Mouse (Mus musculus) stomach, embryonic 15.5 days (tissue): ENCODE results near the gene Clic1. TPM values are rescaled to one million over a fixed set of nuclear protein-coding genes. Genes with fewer than 3 reads are reported as not detected.

Experiments
- ATAC-seq: fragments of 200-750 bp; cut with Nextera tagmentation; 2 replicates; pipeline ENCODE4 v1.8.0; 2017; ENCODE audit warnings: low read depth, moderate number of reproducible peaks, moderate TSS enrichment; ENCODE audit not compliant: insufficient read depth, low FRiP score
- H3K27ac ChIP-seq: fragments of 300-500 bp; sonication (generic); 2 replicates; pipeline ENCODE4 v1.5.1; 2015; ENCODE audit warnings: mild to moderate bottlenecking, inconsistent platforms
- H3K27me3 ChIP-seq: fragments of 300-500 bp; sonication (generic); replicated peaks from 2 replicates; pipeline ENCODE4 v1.6.1; 2015; ENCODE audit warnings: inconsistent platforms
- H3K36me3 ChIP-seq: fragments of 300-500 bp; sonication (generic); 2 replicates; pipeline ENCODE4 v1.6.1; 2015; ENCODE audit warnings: inconsistent platforms
- H3K4me1 ChIP-seq: fragments of 300-500 bp; sonication (generic); 2 replicates; pipeline ENCODE4 v1.6.1; 2015; ENCODE audit warnings: inconsistent platforms
- H3K4me2 ChIP-seq: fragments of 300-500 bp; sonication (generic); 2 replicates; pipeline ENCODE4 v1.6.1; 2015; ENCODE audit warnings: mild to moderate bottlenecking, inconsistent platforms
- H3K4me3 ChIP-seq: fragments of 300-500 bp; sonication (generic); replicated peaks from 2 replicates; pipeline ENCODE4 v1.5.1; 2015; ENCODE audit warnings: inconsistent platforms
- H3K9ac ChIP-seq: fragments of 300-500 bp; sonication (generic); 2 replicates; pipeline ENCODE4 v1.6.1; 2015; ENCODE audit warnings: inconsistent platforms
- H3K9me3 ChIP-seq: fragments of 300-500 bp; sonication (generic); 2 replicates; pipeline ENCODE4 v1.6.1; 2016; ENCODE audit warnings: inconsistent platforms
- WGBS: fragments of 180-500 bp; shearing (Covaris S2); methylation state at CpG from one replicate; pipeline ENCODE4 v1.1.7; 2015; 5-methylcytosine and 5-hydroxymethylcytosine counted together
- polyA plus RNA-seq: library from polyadenylated mRNA; unstranded; fragments of >200 nt; fragmentation: Nextera tagmentation; extraction: Ambion mirVana; gene quantifications from 2 replicates; pipeline ENCODE4 v1.2.1, GENCODE M21; 2015

Clic1 gene
- polyA plus RNA-seq, 1 experiment from 2014 or later, result 363 TPM

- 36% methylated on average over 6 of the region's 6 CpGs for WGBS
- Histone ChIP-seq H3K9ac (no peak overlapping the region), H3K27ac (peak overlapping the region; percentile 21; the same call in 1 of the 2 replicates), H3K9me3 (no peaks in the 10 kb centered on the region), H3K4me3 (no peak overlapping the region), H3K27me3 (no peaks in the 10 kb centered on the region), H3K4me1 (peaks cover 35% of the 10 kb centered on the region), H3K4me2 (no peak overlapping the region; the same call in 1 of the 2 replicates), H3K36me3 (no peaks in the 10 kb centered on the region)
- ATAC-seq, result peak; percentile 24; the same call in 1 of the 2 replicates
These were observed 27.8 kb upstream of the Clic1 start for GRCm38 (mm10) chr17:35021842-35022477.

- H3K27ac ChIP-seq, result no peak overlapping the region
- H3K27me3 ChIP-seq, result no peaks in the 10 kb centered on the region
- H3K4me1 ChIP-seq, result peaks cover 35% of the 10 kb centered on the region
- H3K9ac ChIP-seq, result no peak overlapping the region
- WGBS, result 90% methylated on average over 8 of the region's 8 CpGs
- no peaks in the 10 kb centered on the region for H3K9me3 ChIP-seq
- H3K4me2 ChIP-seq, result no peak overlapping the region
- H3K4me3 ChIP-seq, result no peak overlapping the region
- ATAC-seq, result no peak
- H3K36me3 ChIP-seq, result no peaks in the 10 kb centered on the region
These were observed 27.2 kb upstream of the Clic1 start for GRCm38 (mm10) chr17:35022541-35023060.

- H3K4me2 ChIP-seq, result no peak overlapping the region
- H3K27me3 ChIP-seq, result no peaks in the 10 kb centered on the region
- 80% methylated on average over 5 of the region's 5 CpGs for WGBS
These were observed 26.5 kb upstream of the Clic1 start for GRCm38 (mm10) chr17:35023221-35023620.

GRCm38 (mm10) chr17:35023756-35024155 is 26.0 kb upstream of the Clic1 start:
- H3K36me3 ChIP-seq, result no peaks in the 10 kb centered on the region
- no peak for ATAC-seq
- no peak overlapping the region for H3K4me2 ChIP-seq
- no peak overlapping the region for H3K27ac ChIP-seq
- no peak overlapping the region for H3K9ac ChIP-seq
- H3K27me3 ChIP-seq, result no peaks in the 10 kb centered on the region
- peaks cover 27% of the 10 kb centered on the region for H3K4me1 ChIP-seq
- no peaks in the 10 kb centered on the region for H3K9me3 ChIP-seq
- WGBS, result 61% methylated on average over 4 of the region's 4 CpGs
- H3K4me3 ChIP-seq, result no peak overlapping the region

More at GRCm38 (mm10) chr17:35023221-35023620, 26.5 kb upstream of the Clic1 start:
- Histone ChIP-seq H3K27ac (no peak overlapping the region), H3K9me3 (no peaks in the 10 kb centered on the region), H3K4me1 (peaks cover 29% of the 10 kb centered on the region), H3K4me3 (no peak overlapping the region), H3K9ac (no peak overlapping the region), H3K36me3 (no peaks in the 10 kb centered on the region)
- ATAC-seq, result no peak

GRCm38 (mm10) chr17:35024261-35024660 is 25.5 kb upstream of the Clic1 start:
- WGBS, result 61% methylated on average over 13 of the region's 13 CpGs
- Histone ChIP-seq H3K27ac (no peak overlapping the region), H3K9me3 (no peaks in the 10 kb centered on the region), H3K9ac (no peak overlapping the region), H3K27me3 (no peaks in the 10 kb centered on the region), H3K36me3 (no peaks in the 10 kb centered on the region), H3K4me2 (no peak overlapping the region), H3K4me1 (peaks cover 27% of the 10 kb centered on the region), H3K4me3 (no peak overlapping the region)
- no peak for ATAC-seq

GRCm38 (mm10) chr17:35024691-35025488 is 24.9 kb upstream of the Clic1 start:
- H3K27ac ChIP-seq, result no peak overlapping the region
- no peaks in the 10 kb centered on the region for H3K27me3 ChIP-seq
- H3K4me3 ChIP-seq, result no peak overlapping the region
- no peaks in the 10 kb centered on the region for H3K9me3 ChIP-seq
- 62% methylated on average over 10 of the region's 10 CpGs for WGBS
- H3K4me1 ChIP-seq, result peaks cover 29% of the 10 kb centered on the region
- H3K4me2 ChIP-seq, result no peak overlapping the region
- ATAC-seq, result no peak
- no peak overlapping the region for H3K9ac ChIP-seq
- no peaks in the 10 kb centered on the region for H3K36me3 ChIP-seq

- no peaks in the 10 kb centered on the region for H3K9me3 ChIP-seq
- WGBS, result 73% methylated on average over 5 of the region's 5 CpGs
- no peaks in the 10 kb centered on the region for H3K27me3 ChIP-seq
- peak overlapping the region; percentile 27; the same call in 1 of the 2 replicates for H3K4me2 ChIP-seq
- no peak overlapping the region for H3K4me3 ChIP-seq
- no peak for ATAC-seq
- peaks cover 25% of the 10 kb centered on the region for H3K4me1 ChIP-seq
- no peak overlapping the region for H3K9ac ChIP-seq
- H3K36me3 ChIP-seq, result no peaks in the 10 kb centered on the region
- peak overlapping the region; percentile 35; the same call in 1 of the 2 replicates for H3K27ac ChIP-seq
These were observed 23.6 kb upstream of the Clic1 start for GRCm38 (mm10) chr17:35026206-35026605.

- H3K9me3 ChIP-seq, result no peaks in the 10 kb centered on the region
- no peaks in the 10 kb centered on the region for H3K27me3 ChIP-seq
- peak within 1 kb of the TSS; percentile 80 for H3K27ac ChIP-seq
- no peaks in the 10 kb centered on the region for H3K36me3 ChIP-seq
- H3K4me3 ChIP-seq, result peak within 1 kb of the TSS; percentile 20; the same call in 1 of the 2 replicates
- H3K9ac ChIP-seq, result no peak within 1 kb of the TSS
- H3K4me1 ChIP-seq, result peaks cover 20% of the 10 kb centered on the region
- H3K4me2 ChIP-seq, result peak within 1 kb of the TSS; percentile 34
- 41% methylated on average over 13 of the region's 13 CpGs for WGBS
- ATAC-seq, result peak; percentile 48
These were observed 22.3 kb upstream of the Clic1 start, which contains the start of gene Sapcd1 for GRCm38 (mm10) chr17:35027277-35028068. Gene Sapcd1 (minus strand): TSS chr17:35028016.

- Histone ChIP-seq H3K9ac (no peak overlapping the region), H3K36me3 (no peaks in the 10 kb centered on the region), H3K4me1 (peaks cover 20% of the 10 kb centered on the region), H3K4me3 (no peak overlapping the region), H3K9me3 (no peaks in the 10 kb centered on the region), H3K27ac (no peak overlapping the region), H3K27me3 (no peaks in the 10 kb centered on the region), H3K4me2 (no peak overlapping the region)
- 81% methylated on average over 2 of the region's 2 CpGs for WGBS
- ATAC-seq, result no peak
These were observed 21.5 kb upstream of the Clic1 start for GRCm38 (mm10) chr17:35028315-35028714.

- Histone ChIP-seq H3K4me1 (peaks cover 11% of the 10 kb centered on the region), H3K4me3 (no peak overlapping the region), H3K27me3 (no peaks in the 10 kb centered on the region), H3K9me3 (no peaks in the 10 kb centered on the region), H3K36me3 (no peaks in the 10 kb centered on the region), H3K9ac (no peak overlapping the region), H3K4me2 (no peak overlapping the region), H3K27ac (no peak overlapping the region)
- no peak for ATAC-seq
- WGBS, result 38% methylated on average over 19 of the region's 19 CpGs
These were observed 19.9 kb upstream of the Clic1 start for GRCm38 (mm10) chr17:35029691-35030532.

- H3K4me2 ChIP-seq, result no peak overlapping the region
- H3K27me3 ChIP-seq, result no peaks in the 10 kb centered on the region
- WGBS, result 92% methylated on average over 11 of the region's 11 CpGs
- H3K27ac ChIP-seq, result no peak overlapping the region
- no peak for ATAC-seq
- H3K4me3 ChIP-seq, result no peak overlapping the region
- H3K36me3 ChIP-seq, result no peaks in the 10 kb centered on the region
- H3K9ac ChIP-seq, result no peak overlapping the region
- H3K4me1 ChIP-seq, result peaks cover 8% of the 10 kb centered on the region
- H3K9me3 ChIP-seq, result no peaks in the 10 kb centered on the region
These were observed 18.5 kb upstream of the Clic1 start for GRCm38 (mm10) chr17:35031272-35031671.
